Mouse (Mus musculus) G1E (cell line): ENCODE results near the gene 4933424G06Rik. TPM values are rescaled to one million over a fixed set of nuclear protein-coding genes. Genes with fewer than 3 reads are reported as not detected.

ENCODE experiments used
- ATAC-seq: 2 replicates; pipeline ENCODE4 v1.8.0; 2016; ENCODE audit warnings: mild to moderate bottlenecking; ENCODE audit not compliant: insufficient number of reproducible peaks, poor library complexity, low FRiP score, severe bottlenecking; ENCODE audit errors: extremely low read depth
- DNase-seq: peaks from one replicate; pipeline ENCODE4 v3.0.0; 2012; ENCODE audit warnings: low spot score
- H3K27me3 ChIP-seq: 2 replicates; pipeline ENCODE4 v1.6.1; 2012; ENCODE audit warnings: mild to moderate bottlenecking, low read length, inconsistent platforms; ENCODE audit not compliant: insufficient read depth
- H3K36me3 ChIP-seq: replicated peaks from 2 replicates; pipeline ENCODE3; 2012; ENCODE audit warnings: mild to moderate bottlenecking, inconsistent platforms
- H3K4me1 ChIP-seq: 2 replicates; pipeline ENCODE4 v1.6.1; 2012; ENCODE audit warnings: low read depth, low read length, inconsistent platforms, mixed read lengths; ENCODE audit not compliant: insufficient read depth
- H3K4me3 ChIP-seq: 2 replicates; pipeline ENCODE4 v1.5.1; 2012; ENCODE audit warnings: low read depth, mild to moderate bottlenecking, inconsistent platforms, low read length, moderate library complexity, mixed read lengths
- H3K9me3 ChIP-seq: replicated peaks from 2 replicates; pipeline ENCODE4 v1.6.1; 2012; ENCODE audit warnings: inconsistent platforms
- CTCF ChIP-seq: IDR thresholded peaks from 2 replicates; pipeline ENCODE4 v1.5.1; 2012; ENCODE audit warnings: low read depth, low read length, inconsistent platforms, mixed read lengths
- GATA1 ChIP-seq: IDR thresholded peaks from 2 replicates; pipeline ENCODE4 v1.6.1; 2012; ENCODE audit warnings: borderline replicate concordance, low read length, inconsistent platforms, mixed read lengths
- GATA2 ChIP-seq: IDR thresholded peaks from 2 replicates; pipeline ENCODE4 v1.6.1; 2012; ENCODE audit warnings: low read depth, low read length, inconsistent platforms, borderline replicate concordance
- POLR2AphosphoS5 ChIP-seq: IDR thresholded peaks from 2 replicates; pipeline ENCODE4 v1.6.1; 2012; ENCODE audit warnings: low read depth, low read length, inconsistent platforms; ENCODE audit not compliant: insufficient replicate concordance
- TAL1 ChIP-seq: conservative IDR thresholded peaks from 2 replicates; pipeline ENCODE4 v1.6.1; 2012; ENCODE audit warnings: low read depth, low read length, inconsistent platforms, mixed read lengths
- polyA plus RNA-seq: library from polyadenylated mRNA; stranded (reverse); fragments of >175 nt; gene quantifications from 2 replicates; pipeline ENCODE4 v1.2.3, GENCODE M21; 2012
- total RNA-seq, 2 experiments: library from RNA; stranded (forward) in 1 of 2; stranded (reverse) in 1 of 2; fragments of 200-1000 nt in 1 of 2; fragments of >200 nt in 1 of 2; fragmentation: Nextera tagmentation in 1 of 2; gene quantifications; 2 replicates each; pipeline ENCODE4 v1.2.3; 2014 to 2017

The 4933424G06Rik gene
- total and polyA plus RNA-seq, 3 experiments: 0.38 to 0.75 TPM; not detected in 1

- TF ChIP-seq GATA1 (no peak), GATA2 (no peak), TAL1 (no peak), POLR2AphosphoS5 (no peak), CTCF (no peak)
- no peaks in the 10 kb centered on the region; the same call in 1 of the 2 replicates for H3K9me3 ChIP-seq
- no peaks in the 10 kb centered on the region for H3K36me3 ChIP-seq
- H3K4me3 ChIP-seq: no peak overlapping the region
- peaks cover 21% of the 10 kb centered on the region for H3K27me3 ChIP-seq
- no peak for ATAC-seq
- no peak for DNase-seq
- H3K4me1 ChIP-seq: no peaks in the 10 kb centered on the region
These were observed 13.5 kb downstream of the 4933424G06Rik start for GRCm38 (mm10) chr1:36723146-36724056.

GRCm38 (mm10) chr1:36724057-36724431, 14.1 kb downstream of the 4933424G06Rik start:
- Histone ChIP-seq H3K4me3 (no peak overlapping the region), H3K4me1 (no peaks in the 10 kb centered on the region), H3K27me3 (peaks cover 16% of the 10 kb centered on the region), H3K36me3 (no peaks in the 10 kb centered on the region), H3K9me3 (no peaks in the 10 kb centered on the region; the same call in 1 of the 2 replicates)
- TF ChIP-seq CTCF: no peak
- TF ChIP-seq POLR2AphosphoS5: no peak
- TF ChIP-seq TAL1: no peak
- TF ChIP-seq GATA1: no peak
- no peak for TF ChIP-seq GATA2
- DNase-seq (no peak), ATAC-seq (no peak)

GRCm38 (mm10) chr1:36737300-36737699, 27.4 kb downstream of the 4933424G06Rik start:
- H3K9me3 ChIP-seq: no peaks in the 10 kb centered on the region
- no peak overlapping the region for H3K4me3 ChIP-seq
- TF ChIP-seq POLR2AphosphoS5 (no peak), GATA2 (no peak), CTCF (peak; percentile 83), GATA1 (no peak)
- no peaks in the 10 kb centered on the region for H3K36me3 ChIP-seq
- peaks cover 5% of the 10 kb centered on the region; the same call in 1 of the 2 replicates for H3K27me3 ChIP-seq
- DNase-seq: peak; percentile 43
- no peak; the same call in 1 of the 2 replicates for ATAC-seq
- H3K4me1 ChIP-seq: no peaks in the 10 kb centered on the region

GRCm38 (mm10) chr1:36739231-36739630, 29.3 kb downstream of the 4933424G06Rik start:
- no peak for ATAC-seq
- Histone ChIP-seq H3K9me3 (no peaks in the 10 kb centered on the region), H3K36me3 (no peaks in the 10 kb centered on the region), H3K4me3 (no peak overlapping the region), H3K27me3 (peaks cover 9% of the 10 kb centered on the region; the same call in 1 of the 2 replicates), H3K4me1 (peaks cover 2% of the 10 kb centered on the region; the same call in 1 of the 2 replicates)
- TF ChIP-seq CTCF (no peak), GATA1 (no peak), POLR2AphosphoS5 (no peak), TAL1 (no peak), GATA2 (no peak)
- DNase-seq: no peak

- Histone ChIP-seq H3K27me3 (peaks cover 13% of the 10 kb centered on the region), H3K9me3 (no peaks in the 10 kb centered on the region), H3K4me1 (peaks cover 8% of the 10 kb centered on the region; the same call in 1 of the 2 replicates), H3K36me3 (no peaks in the 10 kb centered on the region), H3K4me3 (no peak overlapping the region)
- ATAC-seq: no peak
- no peak for TF ChIP-seq CTCF
- no peak for TF ChIP-seq GATA2
- no peak for TF ChIP-seq POLR2AphosphoS5
- no peak for TF ChIP-seq GATA1
- TF ChIP-seq TAL1: no peak
- DNase-seq: no peak
These were observed 33.1 kb downstream of the 4933424G06Rik start for GRCm38 (mm10) chr1:36743046-36743445.

GRCm38 (mm10) chr1:36744268-36744944, 34.5 kb downstream of the 4933424G06Rik start:
- Histone ChIP-seq H3K36me3 (no peaks in the 10 kb centered on the region), H3K4me1 (peaks cover 8% of the 10 kb centered on the region; the same call in 1 of the 2 replicates), H3K9me3 (no peaks in the 10 kb centered on the region), H3K4me3 (no peak overlapping the region), H3K27me3 (peaks cover 13% of the 10 kb centered on the region)
- DNase-seq (no peak), ATAC-seq (no peak)
- no peak for TF ChIP-seq POLR2AphosphoS5
- TF ChIP-seq CTCF: peak; percentile 93
